Mouse (Mus musculus) CH12F3 (cell line): Measurements from ENCODE around the gene Nudt2.

Experiments
- in situ Hi-C: fragments of 300-500 bp; cut with MboI; formaldehyde crosslinking; loops from 2 replicates; pipeline ENCODE4 v1.14.3; 2020; ENCODE audit warnings: low sequenced_read_pairs

Nudt2 gene

DNA sequence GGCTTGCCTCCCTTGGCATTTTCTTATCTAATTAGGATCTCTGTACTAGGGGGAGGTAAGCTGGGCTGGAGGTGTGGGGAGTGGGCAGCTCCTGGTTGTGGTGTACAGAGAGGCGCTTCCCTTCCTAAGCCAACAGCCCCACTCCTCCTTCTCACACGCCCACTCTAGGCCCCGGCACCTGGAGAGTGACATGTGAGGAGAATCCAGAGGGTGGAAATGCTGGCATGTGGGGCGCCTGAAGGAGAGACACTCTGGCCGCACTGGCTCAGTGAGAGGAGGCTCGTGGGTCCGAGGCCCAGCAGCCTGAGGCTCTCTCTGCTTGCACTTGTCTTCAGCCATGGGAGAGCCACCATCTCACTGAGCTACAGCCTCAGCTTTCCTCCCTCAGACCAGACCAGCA is 53.4 kb downstream of the Nudt2 start:
- in situ Hi-C loops: no loop called here

DNA sequence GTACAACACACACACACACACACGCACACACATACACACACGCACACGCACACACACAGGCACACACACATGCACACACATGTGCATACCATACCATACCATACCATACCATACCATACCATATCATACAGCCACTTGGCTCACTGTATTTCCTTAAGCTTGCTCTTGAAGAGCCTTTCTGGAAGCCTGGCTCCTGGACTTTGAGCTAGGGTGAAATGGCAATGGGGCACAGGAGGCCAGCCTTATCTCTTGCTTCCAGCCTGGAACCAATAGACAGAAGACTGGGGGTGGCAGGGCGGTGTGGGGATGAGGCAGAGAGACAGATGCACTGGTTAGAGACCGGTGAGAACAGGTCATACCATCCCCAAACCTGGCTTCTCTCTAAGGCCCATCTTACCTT is 54.2 kb downstream of the Nudt2 start:
- in situ Hi-C loops: no loop called here

DNA sequence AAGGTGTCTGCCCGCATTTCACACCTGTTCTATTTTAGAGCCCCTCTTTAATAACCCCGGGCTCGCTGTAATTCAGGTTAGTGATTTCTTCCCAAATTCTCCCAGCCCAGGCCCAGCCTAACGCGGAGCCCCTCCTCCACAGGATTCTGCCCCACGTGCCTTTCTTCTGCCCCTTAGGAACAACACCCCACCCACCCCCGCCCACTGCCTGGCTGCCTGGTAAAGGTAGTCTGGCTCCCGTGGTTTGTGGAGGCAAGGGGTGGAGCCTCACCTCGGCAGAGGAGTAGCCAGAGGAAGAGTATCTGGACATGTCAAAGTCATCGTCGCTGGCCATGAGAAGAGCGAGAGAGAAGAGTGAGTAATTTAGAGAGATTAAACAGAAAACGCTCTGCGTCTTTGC is 55.7 kb downstream of the Nudt2 start:
- in situ Hi-C loops: no loop called here

GRCm38 (mm10) chr4:41522136-41522535 is 57.2 kb downstream of the Nudt2 start:
- in situ Hi-C loops: no loop called here

DNA sequence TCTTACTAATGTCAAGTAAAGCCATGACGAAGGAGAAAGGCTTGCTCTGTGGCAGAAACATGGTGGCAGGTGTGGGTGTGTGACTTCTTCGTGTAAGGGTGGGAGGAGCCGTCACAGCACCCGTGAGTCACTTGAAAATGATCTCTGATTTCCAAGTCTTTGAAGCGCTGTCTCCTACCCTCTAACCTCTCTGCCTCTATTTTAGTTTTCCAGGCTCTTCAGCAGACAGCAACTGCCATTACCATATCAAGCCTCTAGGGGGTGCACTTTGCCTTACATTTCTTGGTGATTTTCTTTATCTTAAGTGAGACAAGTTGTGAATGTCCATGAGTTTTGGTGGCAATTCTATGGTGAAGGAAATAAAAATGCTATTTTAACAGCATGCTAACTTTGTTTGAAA is 57.8 kb downstream of the Nudt2 start:
- in situ Hi-C loops: no loop called here

GRCm38 (mm10) chr4:41523839-41524238 is 58.9 kb downstream of the Nudt2 start:
- in situ Hi-C loops: no loop called here

- in situ Hi-C loops: no loop called here
Observed at GRCm38 (mm10) chr4:41524829-41525228, 59.9 kb downstream of the Nudt2 start.

DNA sequence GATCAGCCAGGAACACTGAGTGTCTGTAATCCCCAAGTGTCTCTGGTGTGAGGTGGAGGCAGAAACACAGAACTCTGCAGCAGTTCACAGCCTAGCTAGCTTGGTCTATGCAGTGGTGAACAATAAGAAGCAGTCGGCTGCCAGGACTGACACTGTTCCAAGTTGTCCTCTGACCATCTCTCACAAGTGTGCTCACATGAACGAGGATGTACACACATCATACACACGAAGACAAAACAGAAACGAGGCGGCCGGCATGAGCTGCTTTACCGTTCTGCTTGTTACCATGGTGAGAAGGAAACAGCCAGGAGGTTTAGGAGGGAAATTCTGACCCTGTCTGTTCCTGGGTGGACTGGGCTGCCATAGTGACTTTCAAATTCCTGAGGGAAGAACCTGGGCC is 61.6 kb downstream of the Nudt2 start:
- in situ Hi-C loops: no loop called here

DNA sequence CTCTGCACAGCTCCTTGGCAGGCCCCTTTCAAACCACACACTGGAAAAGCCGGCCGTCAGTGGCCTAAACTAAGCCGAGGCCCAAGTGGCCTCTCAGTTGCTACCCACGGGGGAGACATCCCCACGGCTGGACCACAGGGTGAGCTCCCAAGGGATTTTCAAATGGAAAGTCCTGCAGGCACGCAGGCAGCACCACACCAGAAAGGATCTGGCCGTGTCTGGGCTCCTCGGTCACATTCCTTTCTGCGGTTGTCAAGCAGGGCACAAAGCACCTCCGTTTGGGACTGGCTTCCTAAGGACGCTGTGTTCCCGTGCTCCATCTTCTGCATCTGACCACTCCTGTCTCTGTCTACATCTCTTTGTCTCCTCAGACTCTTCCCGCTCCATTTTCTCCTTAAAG is 62.1 kb downstream of the Nudt2 start:
- in situ Hi-C loops: no loop called here

DNA sequence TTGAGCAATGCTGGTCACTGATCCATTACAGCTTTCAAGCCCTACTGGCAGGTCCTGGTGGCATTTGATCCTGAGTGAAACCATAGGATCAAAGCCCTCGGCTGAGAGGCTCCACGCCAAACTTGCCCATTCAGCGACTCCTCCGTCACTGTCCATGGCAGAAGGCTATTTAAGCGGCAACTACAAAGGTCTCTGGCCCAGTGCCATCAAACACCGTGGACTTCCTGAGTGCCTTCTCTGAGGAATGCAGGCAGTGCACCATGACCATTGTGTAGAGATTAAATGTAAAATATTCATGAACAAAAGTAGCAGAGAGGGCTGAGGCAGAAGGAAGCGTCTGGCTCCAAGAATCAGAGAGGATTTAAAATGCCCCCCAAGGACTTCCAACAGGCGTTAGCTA is 63.0 kb downstream of the Nudt2 start:
- in situ Hi-C loops: no loop called here
